Mouse (Mus musculus) mesoderm, embryonic 11.5 days (tissue): ENCODE data around the gene 4930404N11Rik.

Experiments used
- DNase-seq: peaks from one replicate; pipeline ENCODE4 v3.0.0-alpha.2; 2012; ENCODE audit warnings: low read depth, low spot score

4930404N11Rik gene

GRCm38 (mm10) chr10:81379809-81380378 is 14.3 kb upstream of the 4930404N11Rik start:
- DNase-seq, result no peak

GRCm38 (mm10) chr10:81379183-81379553 is 13.6 kb upstream of the 4930404N11Rik start:
- DNase-seq, result no peak

- DNase-seq, result peak; percentile 100
Measured at GRCm38 (mm10) chr10:81378553-81379182, 13.1 kb upstream of the 4930404N11Rik start.

- DNase-seq, result no peak
Measured at GRCm38 (mm10) chr10:81377793-81378552, 12.4 kb upstream of the 4930404N11Rik start, which contains the start of gene Fzr1. Gene Fzr1, minus strand, starts transcription at chr10:81378516.

- no peak for DNase-seq
Measured at GRCm38 (mm10) chr10:81377362-81377664, 11.7 kb upstream of the 4930404N11Rik start.

- no peak for DNase-seq
Measured at GRCm38 (mm10) chr10:81376561-81377361, 11.1 kb upstream of the 4930404N11Rik start.

GRCm38 (mm10) chr10:81375322-81375721 is 9.7 kb upstream of the 4930404N11Rik start:
- no peak for DNase-seq

GRCm38 (mm10) chr10:81367207-81367495 is 1.5 kb upstream of the 4930404N11Rik start:
- no peak for DNase-seq

GRCm38 (mm10) chr10:81366477-81367206 is 1.0 kb upstream of the 4930404N11Rik start:
- no peak for DNase-seq

GRCm38 (mm10) chr10:81365073-81365472 is 543 bp downstream of the 4930404N11Rik start:
- DNase-seq, result no peak

GRCm38 (mm10) chr10:81364666-81365065 is 950 bp downstream of the 4930404N11Rik start:
- no peak for DNase-seq

- DNase-seq, result no peak
Measured at GRCm38 (mm10) chr10:81363436-81364346, 1.9 kb downstream of the 4930404N11Rik start.

- DNase-seq, result no peak
Measured at GRCm38 (mm10) chr10:81362336-81362949, 3.2 kb downstream of the 4930404N11Rik start.

- DNase-seq, result no peak
Measured at GRCm38 (mm10) chr10:81360721-81361120, 4.9 kb downstream of the 4930404N11Rik start.

GRCm38 (mm10) chr10:81358841-81359240 is 6.8 kb downstream of the 4930404N11Rik start:
- no peak for DNase-seq

- DNase-seq, result no peak
Measured at GRCm38 (mm10) chr10:81358209-81358608, 7.4 kb downstream of the 4930404N11Rik start.

GRCm38 (mm10) chr10:81356991-81357844 is 8.4 kb downstream of the 4930404N11Rik start, which contains the start of gene Mfsd12:
Gene Mfsd12, plus strand, starts transcription at chr10:81357491.
- DNase-seq, result peak; percentile 90

- DNase-seq, result no peak
Measured at GRCm38 (mm10) chr10:81356352-81356990, 9.1 kb downstream of the 4930404N11Rik start.

- DNase-seq, result no peak
Measured at GRCm38 (mm10) chr10:81355533-81355932, 10.1 kb downstream of the 4930404N11Rik start.
